Mouse (Mus musculus): ENCODE data around the gene Mapk12. TPM values are rescaled to one million over a fixed set of nuclear protein-coding genes. Genes with fewer than 3 reads are reported as not detected.
A peak's percentile ranks its signal among the peaks of the same experiment; 100 is the strongest.

The Mapk12 gene
- polyA plus RNA-seq, 1 experiment from 2014 or later: 16.6 TPM

- 73% methylated on average over 4 of the region's 4 CpGs for WGBS
- Histone ChIP-seq H3K9me3 (no peaks in the 10 kb centered on the region), H3K36me3 (replicated peaks) (peaks cover 20% of the 10 kb centered on the region; the same call in 1 of the 2 replicates), H3K4me3 (peak overlapping the region; percentile 84), H3K27ac (replicated peaks) (peak overlapping the region; percentile 73), H3K4me1 (peaks cover 91% of the 10 kb centered on the region), H3K27me3 (replicated peaks; ENCODE audit: low read depth, poor library complexity, severe bottlenecking) (no peaks in the 10 kb centered on the region)
- DNase-seq (ENCODE audit: low spot score): no peak
Measured at GRCm38 (mm10) chr15:89177576-89178259, 37.2 kb upstream of the Mapk12 start.

- H3K9me3 ChIP-seq: no peaks in the 10 kb centered on the region
- H3K4me3 ChIP-seq: peak overlapping the region; percentile 84
- WGBS: 18% methylated on average over 5 of the region's 5 CpGs
- H3K27me3 ChIP-seq (replicated peaks; ENCODE audit: low read depth, poor library complexity, severe bottlenecking): no peaks in the 10 kb centered on the region
- peaks cover 20% of the 10 kb centered on the region; the same call in 1 of the 2 replicates for H3K36me3 ChIP-seq (replicated peaks)
- H3K4me1 ChIP-seq: peaks cover 91% of the 10 kb centered on the region
- no peak for DNase-seq (ENCODE audit: low spot score)
- H3K27ac ChIP-seq (replicated peaks): peak overlapping the region; percentile 73
Measured at GRCm38 (mm10) chr15:89177121-89177520, 36.6 kb upstream of the Mapk12 start.

DNA sequence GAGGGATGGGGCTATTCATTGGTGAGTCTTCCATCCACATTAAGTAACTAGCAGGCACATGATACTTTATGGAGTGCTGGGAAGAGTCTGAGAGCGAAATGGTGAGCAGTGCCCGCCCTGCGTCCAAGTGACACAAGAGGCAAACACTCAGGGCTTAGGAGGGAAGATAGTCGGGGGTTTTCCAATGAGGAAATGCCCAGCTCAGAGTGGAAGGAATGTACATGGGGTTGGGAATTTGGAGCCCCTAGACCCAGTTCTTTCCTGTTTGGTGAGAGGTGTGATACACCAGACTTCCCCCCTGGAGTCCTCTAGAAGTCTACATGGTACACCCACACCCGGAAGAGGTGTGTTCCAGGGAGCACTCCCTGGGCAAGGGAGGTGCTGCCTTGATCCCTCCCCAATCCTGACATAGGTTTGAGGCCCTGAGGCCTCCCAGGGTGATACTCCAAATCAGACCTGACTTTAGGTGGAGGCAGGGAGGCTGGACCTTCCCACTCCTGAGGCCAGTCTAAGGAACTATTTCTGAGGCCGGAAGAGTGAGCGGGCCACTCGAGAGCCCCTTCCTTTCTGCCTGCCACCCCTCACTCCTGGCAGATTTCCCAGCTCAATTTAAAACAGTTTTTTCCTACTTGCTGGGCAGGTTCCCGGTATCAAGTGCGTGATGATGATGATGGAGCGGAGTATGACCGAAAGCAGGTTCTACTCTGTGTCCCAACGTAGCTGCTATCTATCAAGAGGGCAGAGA is 35.1 kb upstream of the Mapk12 start:
- WGBS: 85% methylated on average over 13 of the region's 13 CpGs
- Histone ChIP-seq H3K36me3 (replicated peaks) (peaks cover 32% of the 10 kb centered on the region), H3K9me3 (no peaks in the 10 kb centered on the region), H3K4me1 (peaks cover 91% of the 10 kb centered on the region), H3K27me3 (replicated peaks; ENCODE audit: low read depth, poor library complexity, severe bottlenecking) (no peaks in the 10 kb centered on the region), H3K4me3 (peak overlapping the region; percentile 76; the same call in 1 of the 2 replicates), H3K27ac (replicated peaks) (no peak overlapping the region)
- no peak for DNase-seq (ENCODE audit: low spot score)

GRCm38 (mm10) chr15:89174889-89175339 is 34.4 kb upstream of the Mapk12 start:
- Histone ChIP-seq H3K4me3 (peak overlapping the region; percentile 76; the same call in 1 of the 2 replicates), H3K9me3 (no peaks in the 10 kb centered on the region), H3K4me1 (peaks cover 97% of the 10 kb centered on the region), H3K36me3 (replicated peaks) (peaks cover 39% of the 10 kb centered on the region), H3K27me3 (replicated peaks; ENCODE audit: low read depth, poor library complexity, severe bottlenecking) (no peaks in the 10 kb centered on the region), H3K27ac (replicated peaks) (no peak overlapping the region)
- no peak for DNase-seq (ENCODE audit: low spot score)
- WGBS: 60% methylated on average over 11 of the region's 11 CpGs

- peaks cover 49% of the 10 kb centered on the region for H3K36me3 ChIP-seq (replicated peaks)
- under 1% methylated on average over 15 of the region's 15 CpGs for WGBS
- H3K9me3 ChIP-seq: no peaks in the 10 kb centered on the region
- H3K27me3 ChIP-seq (replicated peaks; ENCODE audit: low read depth, poor library complexity, severe bottlenecking): no peaks in the 10 kb centered on the region
- peak; percentile 80 for DNase-seq (ENCODE audit: low spot score)
- peaks cover 99% of the 10 kb centered on the region for H3K4me1 ChIP-seq
- H3K4me3 ChIP-seq: peak overlapping the region; percentile 76
- H3K27ac ChIP-seq (replicated peaks): peak overlapping the region; percentile 86
Measured at GRCm38 (mm10) chr15:89173906-89174214, 33.4 kb upstream of the Mapk12 start.

- peak; percentile 77 for DNase-seq (ENCODE audit: low spot score)
- WGBS: under 1% methylated on average over 65 of the region's 65 CpGs
- Histone ChIP-seq H3K4me1 (peaks cover 96% of the 10 kb centered on the region), H3K27ac (replicated peaks) (peak overlapping the region; percentile 86), H3K4me3 (peak overlapping the region; percentile 76), H3K9me3 (no peaks in the 10 kb centered on the region), H3K36me3 (replicated peaks) (peaks cover 50% of the 10 kb centered on the region), H3K27me3 (replicated peaks; ENCODE audit: low read depth, poor library complexity, severe bottlenecking) (no peaks in the 10 kb centered on the region)
Measured at GRCm38 (mm10) chr15:89173024-89173905, 32.8 kb upstream of the Mapk12 start.

DNA sequence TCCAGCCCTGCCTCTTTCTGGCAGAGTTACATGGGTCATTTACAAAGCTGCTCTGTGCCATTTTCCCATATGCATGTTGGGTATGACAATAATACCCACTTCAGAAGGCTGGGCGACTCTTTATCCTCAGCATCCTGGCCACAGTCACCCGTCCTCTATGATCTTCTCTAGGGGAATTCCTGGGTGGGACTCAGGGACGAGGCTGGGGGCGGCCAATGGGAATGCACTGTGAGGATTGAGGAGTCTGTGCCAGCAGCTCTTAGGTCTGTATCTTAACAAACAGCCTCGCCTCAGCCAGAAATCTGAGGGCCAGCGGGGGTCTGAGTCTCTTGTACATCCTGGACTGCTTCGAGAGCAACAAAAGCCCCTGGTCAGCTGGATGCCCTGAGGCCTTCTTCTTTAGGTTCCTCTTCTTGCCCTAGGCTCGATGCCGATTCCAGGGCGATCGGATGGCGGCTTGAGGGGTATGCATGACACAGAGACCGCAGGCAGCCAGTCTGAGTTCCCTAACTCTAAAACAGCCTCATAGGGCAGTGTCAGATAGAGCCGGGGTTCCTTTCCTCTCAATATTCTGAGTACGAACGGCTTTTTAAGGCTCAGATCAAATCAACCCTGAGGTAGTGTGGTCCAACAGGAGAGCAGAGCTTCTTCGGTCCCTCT is 31.9 kb upstream of the Mapk12 start:
- H3K27me3 ChIP-seq (replicated peaks; ENCODE audit: low read depth, poor library complexity, severe bottlenecking): no peaks in the 10 kb centered on the region
- peaks cover 56% of the 10 kb centered on the region for H3K36me3 ChIP-seq (replicated peaks)
- DNase-seq (ENCODE audit: low spot score): no peak
- peaks cover 88% of the 10 kb centered on the region for H3K4me1 ChIP-seq
- H3K9me3 ChIP-seq: no peaks in the 10 kb centered on the region
- peak overlapping the region; percentile 86 for H3K27ac ChIP-seq (replicated peaks)
- H3K4me3 ChIP-seq: peak overlapping the region; percentile 76
- WGBS: 33% methylated on average over 17 of the region's 17 CpGs

DNA sequence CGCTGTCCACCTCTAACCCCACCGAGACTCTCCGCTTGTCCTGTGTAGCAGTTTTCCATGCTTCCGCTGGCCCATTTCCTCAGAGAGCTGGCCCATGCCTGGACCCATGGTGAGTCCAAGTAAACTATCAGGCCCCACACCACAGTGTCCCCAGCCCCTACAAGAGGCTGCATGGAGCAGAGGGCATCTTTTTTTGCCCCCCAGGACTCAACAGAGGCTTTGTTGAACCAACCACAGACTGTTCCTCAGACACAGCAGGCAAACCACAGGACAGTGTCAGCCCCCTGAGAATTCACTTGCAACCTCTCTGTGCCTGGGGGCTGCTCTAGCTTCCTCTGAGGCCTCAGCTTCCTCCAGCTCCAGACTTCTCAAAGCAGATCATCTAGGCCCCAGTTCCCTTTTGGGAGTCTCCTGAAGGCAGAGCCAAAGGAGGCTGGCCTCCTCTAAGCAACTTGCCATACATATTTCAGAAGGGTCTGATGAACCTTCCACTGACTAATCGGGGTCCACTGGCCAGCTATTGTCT is 31.1 kb upstream of the Mapk12 start:
- Histone ChIP-seq H3K27ac (replicated peaks) (peak overlapping the region; percentile 35), H3K9me3 (no peaks in the 10 kb centered on the region), H3K27me3 (replicated peaks; ENCODE audit: low read depth, poor library complexity, severe bottlenecking) (no peaks in the 10 kb centered on the region), H3K36me3 (replicated peaks) (peaks cover 58% of the 10 kb centered on the region), H3K4me3 (no peak overlapping the region), H3K4me1 (peaks cover 79% of the 10 kb centered on the region)
- 85% methylated on average over 5 of the region's 5 CpGs for WGBS
- no peak for DNase-seq (ENCODE audit: low spot score)

- Histone ChIP-seq H3K27me3 (replicated peaks; ENCODE audit: low read depth, poor library complexity, severe bottlenecking) (no peaks in the 10 kb centered on the region), H3K4me1 (peaks cover 65% of the 10 kb centered on the region), H3K36me3 (replicated peaks) (peaks cover 67% of the 10 kb centered on the region), H3K27ac (replicated peaks) (peak overlapping the region; percentile 72), H3K9me3 (no peaks in the 10 kb centered on the region), H3K4me3 (peak overlapping the region; percentile 31; the same call in 1 of the 2 replicates)
- 65% methylated on average over 3 of the region's 3 CpGs for WGBS
- DNase-seq (ENCODE audit: low spot score): no peak
Measured at GRCm38 (mm10) chr15:89170102-89170501, 29.6 kb upstream of the Mapk12 start.

DNA sequence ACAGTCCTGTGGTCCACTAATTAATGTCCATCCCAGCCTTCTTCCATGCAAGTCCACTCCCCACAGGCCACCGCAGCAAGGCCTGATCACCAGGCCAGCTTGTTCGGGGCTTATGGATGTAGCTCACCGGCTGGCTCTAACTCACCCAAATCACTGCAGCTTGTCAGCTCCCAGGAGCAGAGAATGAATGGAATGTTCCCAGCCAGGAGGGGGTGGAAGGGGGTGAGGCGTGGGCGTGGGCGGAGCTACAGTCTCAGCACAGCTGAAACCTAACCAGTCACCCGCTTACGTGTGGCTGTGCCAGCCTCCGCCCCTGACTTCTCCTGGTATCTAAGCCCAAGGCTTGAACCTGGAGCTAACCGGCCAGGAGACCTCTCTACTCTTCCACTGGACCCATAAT is 28.9 kb upstream of the Mapk12 start:
- Histone ChIP-seq H3K27ac (replicated peaks) (peak overlapping the region; percentile 72), H3K4me3 (peak overlapping the region; percentile 31), H3K27me3 (replicated peaks; ENCODE audit: low read depth, poor library complexity, severe bottlenecking) (no peaks in the 10 kb centered on the region), H3K4me1 (peaks cover 59% of the 10 kb centered on the region), H3K9me3 (no peaks in the 10 kb centered on the region), H3K36me3 (replicated peaks) (peaks cover 74% of the 10 kb centered on the region)
- 6% methylated on average over 10 of the region's 10 CpGs for WGBS
- peak; percentile 88 for DNase-seq (ENCODE audit: low spot score)

DNA sequence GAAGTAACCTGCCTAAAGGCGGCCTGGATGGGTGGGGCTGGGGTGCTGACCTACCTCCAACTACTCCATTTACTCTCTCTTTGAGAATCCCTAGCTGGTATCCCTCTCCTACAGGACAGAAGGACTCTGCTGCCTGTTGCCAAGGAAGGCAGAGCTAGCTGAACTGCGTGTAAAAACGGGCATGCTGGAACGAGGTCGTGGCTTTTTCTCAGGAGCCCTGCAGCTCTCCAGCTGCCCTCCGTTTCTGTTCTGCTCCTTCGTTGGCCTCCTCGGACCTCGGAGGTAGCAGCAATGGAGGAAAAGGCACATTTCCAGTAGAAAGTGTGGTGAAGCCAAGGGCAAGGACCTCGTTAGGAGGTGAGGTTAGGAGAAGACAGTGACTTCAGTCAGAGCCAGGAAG is 28.4 kb upstream of the Mapk12 start:
- no peak for DNase-seq (ENCODE audit: low spot score)
- no peaks in the 10 kb centered on the region for H3K27me3 ChIP-seq (replicated peaks; ENCODE audit: low read depth, poor library complexity, severe bottlenecking)
- peaks cover 53% of the 10 kb centered on the region for H3K4me1 ChIP-seq
- peak overlapping the region; percentile 72 for H3K27ac ChIP-seq (replicated peaks)
- H3K9me3 ChIP-seq: no peaks in the 10 kb centered on the region
- H3K4me3 ChIP-seq: peak overlapping the region; percentile 31; the same call in 1 of the 2 replicates
- peaks cover 79% of the 10 kb centered on the region for H3K36me3 ChIP-seq (replicated peaks)
- WGBS: 59% methylated on average over 10 of the region's 10 CpGs

Data from embryonic facial prominence, embryonic 10.5 days (tissue).